Mouse (Mus musculus): ENCODE measurements at regions not wholly inside any gene's neighbourhood (a gene's known extent, or its start where the extent isn't known, plus 50 kb on each side); places are given as distances from the start of the nearest gene placed in this dataset.

GRCm38 (mm10) chrX:18563676-18564075, 102.5 kb upstream of the 4930578C19Rik start:
- peak; percentile 24 for DNase-seq

- peak; percentile 73 for DNase-seq
Observed at GRCm38 (mm10) chrX:18520246-18520980, 59.2 kb upstream of the 4930578C19Rik start.
